Mouse (Mus musculus) heart, embryonic 12.5 days (tissue): Measurements from ENCODE around the gene Kif18a. TPM values are rescaled to one million over a fixed set of nuclear protein-coding genes. Genes with fewer than 3 reads are reported as not detected.

Source experiments
- ATAC-seq: fragments of 200-750 bp; cut with Nextera tagmentation; 2 replicates; pipeline ENCODE4 v1.8.0; 2017; ENCODE audit warnings: moderate TSS enrichment, moderate library complexity; ENCODE audit not compliant: insufficient number of reproducible peaks, low FRiP score
- H3K27ac ChIP-seq: fragments of 300-500 bp; sonication (generic); 2 replicates; pipeline ENCODE4 v1.5.1; 2016; ENCODE audit warnings: mild to moderate bottlenecking, moderate library complexity; ENCODE audit not compliant: poor library complexity, severe bottlenecking
- H3K27me3 ChIP-seq: fragments of 300-500 bp; sonication (generic); replicated peaks from 2 replicates; pipeline ENCODE4 v1.6.1; 2016; ENCODE audit warnings: mild to moderate bottlenecking, moderate library complexity
- H3K36me3 ChIP-seq: fragments of 300-500 bp; sonication (generic); 2 replicates; pipeline ENCODE4 v1.6.1; 2016; ENCODE audit warnings: mild to moderate bottlenecking, moderate library complexity
- H3K4me1 ChIP-seq: fragments of 300-500 bp; sonication (generic); replicated peaks from 2 replicates; pipeline ENCODE4 v1.6.1; 2016; ENCODE audit warnings: mild to moderate bottlenecking
- H3K4me2 ChIP-seq: fragments of 300-500 bp; sonication (generic); 2 replicates; pipeline ENCODE4 v1.6.1; 2016; ENCODE audit warnings: mild to moderate bottlenecking, moderate library complexity
- H3K4me3 ChIP-seq: fragments of 300-500 bp; sonication (generic); 2 replicates; pipeline ENCODE4 v1.5.1; 2016; ENCODE audit warnings: mild to moderate bottlenecking
- H3K9ac ChIP-seq: fragments of 300-500 bp; sonication (generic); 2 replicates; pipeline ENCODE4 v1.6.1; 2016; ENCODE audit warnings: mild to moderate bottlenecking, moderate library complexity
- H3K9me3 ChIP-seq: fragments of 300-500 bp; sonication (generic); replicated peaks from 2 replicates; pipeline ENCODE4 v1.6.1; 2016; ENCODE audit warnings: mild to moderate bottlenecking, moderate library complexity
- WGBS: fragments of 180-500 bp; shearing (Covaris S2); methylation state at CpG from one replicate; pipeline ENCODE4 v1.1.7; 2016; 5-methylcytosine and 5-hydroxymethylcytosine counted together
- polyA plus RNA-seq: library from polyadenylated mRNA; unstranded; fragments of >200 nt; fragmentation: Nextera tagmentation; extraction: Ambion mirVana; gene quantifications from 2 replicates; pipeline ENCODE4 v1.2.1, GENCODE M21; 2016

Gene Kif18a
- polyA plus RNA-seq, 1 experiment from 2014 or later = 16.2 TPM

- Histone ChIP-seq H3K9me3 (no peaks in the 10 kb centered on the region), H3K27me3 (no peaks in the 10 kb centered on the region), H3K4me2 (no peak overlapping the region), H3K27ac (no peak overlapping the region), H3K9ac (no peak overlapping the region), H3K4me3 (no peak overlapping the region), H3K36me3 (peaks cover 30% of the 10 kb centered on the region), H3K4me1 (no peaks in the 10 kb centered on the region)
- WGBS = 83% methylated on average over 5 of the region's 5 CpGs
- no peak for ATAC-seq
Measured at GRCm38 (mm10) chr2:109296264-109296663, 15.7 kb downstream of the Kif18a start.

GRCm38 (mm10) chr2:109298160-109298559, 17.6 kb downstream of the Kif18a start:
- no peaks in the 10 kb centered on the region for H3K9me3 ChIP-seq
- no peak overlapping the region for H3K4me2 ChIP-seq
- no peak overlapping the region for H3K9ac ChIP-seq
- H3K27ac ChIP-seq = no peak overlapping the region
- no peaks in the 10 kb centered on the region for H3K4me1 ChIP-seq
- H3K36me3 ChIP-seq = peaks cover 27% of the 10 kb centered on the region
- no peaks in the 10 kb centered on the region for H3K27me3 ChIP-seq
- no peak overlapping the region for H3K4me3 ChIP-seq
- no peak for ATAC-seq
- 94% methylated on average over 1 of the region's 1 CpGs for WGBS

GRCm38 (mm10) chr2:109302234-109302633, 21.7 kb downstream of the Kif18a start:
- Histone ChIP-seq H3K4me3 (no peak overlapping the region), H3K9me3 (no peaks in the 10 kb centered on the region)

GRCm38 (mm10) chr2:109303638-109304037, 23.1 kb downstream of the Kif18a start:
- no peak for ATAC-seq
- Histone ChIP-seq H3K9me3 (no peaks in the 10 kb centered on the region), H3K4me1 (no peaks in the 10 kb centered on the region), H3K36me3 (peaks cover 19% of the 10 kb centered on the region), H3K27me3 (no peaks in the 10 kb centered on the region), H3K4me2 (no peak overlapping the region), H3K4me3 (no peak overlapping the region), H3K27ac (no peak overlapping the region), H3K9ac (no peak overlapping the region)

More at GRCm38 (mm10) chr2:109302234-109302633, 21.7 kb downstream of the Kif18a start:
- H3K9ac ChIP-seq = no peak overlapping the region
- H3K4me1 ChIP-seq = no peaks in the 10 kb centered on the region
- WGBS = 92% methylated on average over 3 of the region's 3 CpGs
- no peak overlapping the region for H3K27ac ChIP-seq
- no peak overlapping the region for H3K4me2 ChIP-seq
- no peak for ATAC-seq
- H3K36me3 ChIP-seq = peaks cover 19% of the 10 kb centered on the region
- H3K27me3 ChIP-seq = no peaks in the 10 kb centered on the region

DNA sequence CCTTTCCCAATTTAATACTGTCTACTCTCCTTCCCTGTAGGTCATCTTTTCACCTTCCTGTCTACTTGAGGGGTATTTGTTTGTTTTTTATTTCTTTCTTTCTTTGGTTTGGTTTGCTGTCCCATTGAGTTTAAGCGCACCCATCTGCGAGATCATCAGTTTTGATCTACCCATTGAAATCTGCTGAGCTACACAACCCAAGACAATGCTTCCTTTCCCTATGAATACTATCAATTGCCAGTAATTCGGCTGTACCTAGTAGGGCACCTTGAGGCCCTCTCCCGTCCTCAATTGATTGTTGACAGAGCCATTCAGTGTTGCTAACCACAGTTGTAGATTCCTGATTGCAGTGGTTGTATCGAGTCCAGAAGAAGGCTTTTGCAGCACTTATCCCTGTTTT, 30.8 kb downstream of the Kif18a start:
- ATAC-seq = no peak
- Histone ChIP-seq H3K4me3 (no peak overlapping the region), H3K27me3 (no peaks in the 10 kb centered on the region), H3K4me1 (no peaks in the 10 kb centered on the region), H3K9me3 (no peaks in the 10 kb centered on the region), H3K27ac (no peak overlapping the region), H3K9ac (no peak overlapping the region), H3K36me3 (peaks cover 30% of the 10 kb centered on the region), H3K4me2 (no peak overlapping the region)
- 96% methylated on average over 5 of the region's 5 CpGs for WGBS

DNA sequence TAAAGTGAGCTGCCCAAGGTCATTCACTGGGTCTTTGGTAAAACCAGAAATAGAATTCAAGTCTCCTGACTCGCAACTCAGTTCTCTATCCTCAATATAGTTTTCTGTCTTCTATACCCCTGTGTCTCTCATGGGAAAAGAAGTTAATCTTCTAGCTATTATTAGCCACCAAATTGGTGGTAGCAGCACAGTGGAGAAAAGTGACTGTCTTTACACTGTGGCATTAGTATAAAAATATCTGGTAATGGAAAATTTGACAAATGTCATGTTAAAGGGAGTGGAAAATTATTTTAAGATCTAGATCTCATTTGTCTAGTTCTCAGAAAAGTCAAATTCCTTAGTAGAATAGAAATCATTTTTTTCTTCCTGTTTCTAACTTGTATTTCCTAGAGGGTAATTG, 51.3 kb downstream of the Kif18a start:
- Histone ChIP-seq H3K27me3 (no peaks in the 10 kb centered on the region), H3K9me3 (no peaks in the 10 kb centered on the region), H3K9ac (no peak overlapping the region), H3K27ac (no peak overlapping the region), H3K4me1 (no peaks in the 10 kb centered on the region), H3K4me3 (no peak overlapping the region), H3K4me2 (no peak overlapping the region), H3K36me3 (peaks cover 9% of the 10 kb centered on the region)
- no peak for ATAC-seq
- WGBS = 64% methylated on average over 1 of the region's 1 CpGs

DNA sequence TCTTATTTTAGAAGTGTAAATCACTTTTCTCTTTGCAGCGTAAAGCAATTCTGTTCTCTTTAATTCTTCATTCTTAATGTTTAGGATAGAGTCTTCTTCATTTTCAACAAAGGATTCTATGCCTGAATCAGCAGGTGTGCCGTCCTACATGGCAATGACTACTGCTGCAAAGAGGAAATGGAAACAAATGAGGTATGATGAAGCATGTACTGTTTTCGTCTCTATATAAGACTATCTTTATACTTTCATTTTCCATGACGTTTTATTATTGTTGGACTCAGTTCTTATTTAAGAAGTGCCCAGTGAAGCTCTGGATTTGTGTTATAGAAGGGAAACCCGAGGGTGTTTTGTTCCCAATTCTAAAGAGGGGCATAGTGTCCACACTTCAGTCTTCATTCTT, 53.7 kb downstream of the Kif18a start:
- 88% methylated on average over 5 of the region's 5 CpGs for WGBS
- Histone ChIP-seq H3K27ac (no peak overlapping the region), H3K4me3 (no peak overlapping the region), H3K4me1 (no peaks in the 10 kb centered on the region), H3K9me3 (no peaks in the 10 kb centered on the region), H3K4me2 (no peak overlapping the region), H3K27me3 (no peaks in the 10 kb centered on the region), H3K9ac (no peak overlapping the region), H3K36me3 (peaks cover 13% of the 10 kb centered on the region)
- ATAC-seq = no peak

- Histone ChIP-seq H3K4me1 (no peaks in the 10 kb centered on the region), H3K9ac (no peak overlapping the region), H3K36me3 (peaks cover 13% of the 10 kb centered on the region), H3K4me2 (no peak overlapping the region), H3K9me3 (no peaks in the 10 kb centered on the region), H3K27ac (no peak overlapping the region), H3K4me3 (no peak overlapping the region), H3K27me3 (no peaks in the 10 kb centered on the region)
- no peak for ATAC-seq
- 80% methylated on average over 1 of the region's 1 CpGs for WGBS
Measured at GRCm38 (mm10) chr2:109335765-109336164, 55.2 kb downstream of the Kif18a start.

- no peak for ATAC-seq
- no peak overlapping the region for H3K4me2 ChIP-seq
- H3K4me3 ChIP-seq = no peak overlapping the region
- H3K27me3 ChIP-seq = no peaks in the 10 kb centered on the region
- no peak overlapping the region for H3K27ac ChIP-seq
- no peaks in the 10 kb centered on the region for H3K4me1 ChIP-seq
- 85% methylated on average over 4 of the region's 4 CpGs for WGBS
- no peaks in the 10 kb centered on the region for H3K9me3 ChIP-seq
- no peaks in the 10 kb centered on the region for H3K36me3 ChIP-seq
- H3K9ac ChIP-seq = no peak overlapping the region
Measured at GRCm38 (mm10) chr2:109345386-109345785, 64.8 kb downstream of the Kif18a start.

DNA sequence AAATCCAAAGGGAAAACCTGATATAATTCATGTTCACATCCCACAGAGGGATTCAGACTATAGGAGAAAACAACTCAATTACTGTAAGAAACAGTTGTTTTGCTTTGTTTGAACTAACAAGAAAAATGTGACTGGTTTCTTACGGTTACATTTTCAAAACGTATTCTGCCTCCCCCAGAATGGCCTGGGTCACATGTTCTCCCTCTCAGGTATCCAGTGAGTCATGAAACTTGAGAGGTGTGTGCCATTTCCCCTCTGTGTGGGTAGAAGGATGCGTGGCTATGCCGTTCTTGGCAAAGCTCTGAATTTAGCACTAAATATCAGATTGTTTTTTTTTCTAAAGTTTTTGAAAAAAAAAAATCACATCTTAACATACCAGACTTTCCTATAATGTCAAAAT, 68.2 kb downstream of the Kif18a start:
- no peaks in the 10 kb centered on the region for H3K27me3 ChIP-seq
- no peaks in the 10 kb centered on the region for H3K9me3 ChIP-seq
- no peak overlapping the region for H3K4me2 ChIP-seq
- no peak for ATAC-seq
- no peak overlapping the region for H3K9ac ChIP-seq
- no peak overlapping the region for H3K4me3 ChIP-seq
- no peak overlapping the region for H3K27ac ChIP-seq
- no peaks in the 10 kb centered on the region for H3K4me1 ChIP-seq
- WGBS = 75% methylated on average over 4 of the region's 4 CpGs
- H3K36me3 ChIP-seq = no peaks in the 10 kb centered on the region

- 66% methylated on average over 3 of the region's 3 CpGs for WGBS
- ATAC-seq = no peak
- no peak overlapping the region for H3K9ac ChIP-seq
Measured at GRCm38 (mm10) chr2:109358456-109359141, 78.1 kb downstream of the Kif18a start.

DNA sequence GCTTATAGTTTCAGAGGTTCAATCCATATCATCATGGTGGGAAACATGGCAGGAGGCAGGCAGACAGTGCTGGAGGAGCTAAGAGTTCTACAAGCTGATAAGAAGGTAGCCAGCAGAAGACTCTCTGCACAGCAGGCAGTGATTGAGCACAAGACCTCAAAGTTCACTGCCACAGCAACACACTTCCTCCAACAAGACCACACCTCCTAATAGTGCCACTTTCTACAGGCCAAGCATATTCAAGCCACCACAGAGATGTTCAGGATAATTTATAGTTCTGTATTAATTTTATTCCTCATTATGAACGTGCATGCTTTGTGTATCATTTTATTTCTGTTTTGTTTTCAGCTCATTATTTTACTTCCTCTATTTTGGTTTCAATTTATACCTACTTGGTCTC, 85.4 kb downstream of the Kif18a start:
- Histone ChIP-seq H3K4me1 (no peaks in the 10 kb centered on the region), H3K4me3 (no peak overlapping the region), H3K9ac (no peak overlapping the region), H3K4me2 (no peak overlapping the region), H3K9me3 (no peaks in the 10 kb centered on the region), H3K27ac (no peak overlapping the region), H3K27me3 (no peaks in the 10 kb centered on the region), H3K36me3 (no peaks in the 10 kb centered on the region)
- WGBS = 59% methylated on average over 1 of the region's 1 CpGs
- no peak for ATAC-seq

More at GRCm38 (mm10) chr2:109358456-109359141, 78.1 kb downstream of the Kif18a start:
- Histone ChIP-seq H3K27me3 (no peaks in the 10 kb centered on the region), H3K36me3 (no peaks in the 10 kb centered on the region), H3K4me2 (no peak overlapping the region), H3K27ac (no peak overlapping the region), H3K9me3 (no peaks in the 10 kb centered on the region), H3K4me1 (no peaks in the 10 kb centered on the region), H3K4me3 (no peak overlapping the region)
